11 mouse cellular contexts compared by ENCODE assay signal in genomic region chr9:42195651-42196050, GRCm38 (mm10).
DNase-seq lines count a peak whose midpoint lies in the region; ATAC-seq and TF ChIP-seq lines count a peak whose summit lies in the region.
"Had no signal": no experiment of that assay in that cellular context is flagged by ENCODE, and none has a peak within 500 bp of the region (broad histone marks: within the 10 kb centered on the region; RNA-seq: fewer than 3 reads in every experiment).

No protein-coding gene starts in this region.

- no peak for TF ChIP-seq CTCF in intestine, postnatal 0 days (IDR thresholded peaks at IDR 0.05; ENCODE audit: low read depth)

- no peak overlapping the region for H3K4me2 ChIP-seq in lung, embryonic 15.5 days
- peak overlapping the region; percentile 51 for H3K4me2 ChIP-seq in intestine, postnatal 0 days (replicated peaks; ENCODE audit: low read depth)

- H3K9me3 ChIP-seq in lung, embryonic 15.5 days = no peaks in the 10 kb centered on the region
- no peaks in the 10 kb centered on the region for H3K9me3 ChIP-seq in intestine, postnatal 0 days (ENCODE audit: control insufficient read depth)
- H3K9me3 ChIP-seq: G1E had no signal

- H3K9ac ChIP-seq in lung, embryonic 15.5 days = no peak overlapping the region
- no peak overlapping the region for H3K9ac ChIP-seq in intestine, postnatal 0 days (ENCODE audit: low read depth, low read length)

- peaks cover 39% of the 10 kb centered on the region for H3K4me1 ChIP-seq in lung, embryonic 15.5 days
- peaks cover 4% of the 10 kb centered on the region; the same call in 1 of the 2 replicates for H3K4me1 ChIP-seq in intestine, postnatal 0 days (replicated peaks; ENCODE audit: control insufficient read depth, insufficient read depth, low read length)

- WGBS in lung, embryonic 15.5 days = 75% methylated on average over 8 of the region's 8 CpGs
- 51% methylated on average over 8 of the region's 8 CpGs for WGBS in intestine, postnatal 0 days

- H3K36me3 ChIP-seq in lung, embryonic 15.5 days = no peaks in the 10 kb centered on the region
- H3K36me3 ChIP-seq in intestine, postnatal 0 days (ENCODE audit: control insufficient read depth, insufficient read depth) = no peaks in the 10 kb centered on the region
- H3K36me3 ChIP-seq: G1E had no signal

- DNase-seq in lung, postnatal 14 days = no peak
- peak; percentile 45 to 75 for DNase-seq in kidney, postnatal 36 days
- DNase-seq in urinary bladder, postnatal 25 days (ENCODE audit: low spot score) = peak; percentile 17
- DNase-seq in retina, postnatal 1 day = no peak
- no peak for DNase-seq in left cerebral cortex, adult 11 months (ENCODE audit: low spot score)
- DNase-seq: cerebellum, postnatal 25 days; gastrocnemius, postnatal 10 days had no signal

- H3K27me3 ChIP-seq in lung, embryonic 15.5 days = no peaks in the 10 kb centered on the region
- H3K27me3 ChIP-seq in intestine, postnatal 0 days (replicated peaks; ENCODE audit: control insufficient read depth, insufficient read depth, low read length) = no peaks in the 10 kb centered on the region

- H3K27ac ChIP-seq in lung, embryonic 15.5 days = peak overlapping the region; percentile 55
- H3K27ac ChIP-seq in intestine, postnatal 0 days (ENCODE audit: low read depth, low read length) = peak overlapping the region; percentile 57

- H3K4me3 ChIP-seq in lung, embryonic 15.5 days = no peak overlapping the region
- H3K4me3 ChIP-seq in intestine, postnatal 0 days (ENCODE audit: low read depth, low read length) = peak overlapping the region; percentile 11; the same call in 1 of the 2 replicates
- H3K4me3 ChIP-seq: erythroblast, embryonic 14.5 days had no signal

- no peak for ATAC-seq in lung, embryonic 15.5 days (ENCODE audit: borderline replicate concordance, extremely low read depth, low FRiP score, low TSS enrichment)
- peak; percentile 39; the same call in 1 of the 2 replicates for ATAC-seq in intestine, postnatal 0 days

Comparison
In these comparisons a context has a peak if more than half of its experiments do, and no peak if none do; other contexts are left out.
1. DNase-seq: peak in kidney, postnatal 36 days (2 of 2) and urinary bladder, postnatal 25 days (single experiment); none in lung, postnatal 14 days (single experiment), retina, postnatal 1 day (single experiment) and left cerebral cortex, adult 11 months (single experiment).